Mouse (Mus musculus) heart, adult 11 months (tissue): ENCODE results near the gene Pcdh17.
A peak's percentile ranks its signal among the peaks of the same experiment; 100 is the strongest.

Experiments
- DNase-seq: peaks from one replicate; pipeline ENCODE4 v3.0.0; 2022

Pcdh17 gene

DNA sequence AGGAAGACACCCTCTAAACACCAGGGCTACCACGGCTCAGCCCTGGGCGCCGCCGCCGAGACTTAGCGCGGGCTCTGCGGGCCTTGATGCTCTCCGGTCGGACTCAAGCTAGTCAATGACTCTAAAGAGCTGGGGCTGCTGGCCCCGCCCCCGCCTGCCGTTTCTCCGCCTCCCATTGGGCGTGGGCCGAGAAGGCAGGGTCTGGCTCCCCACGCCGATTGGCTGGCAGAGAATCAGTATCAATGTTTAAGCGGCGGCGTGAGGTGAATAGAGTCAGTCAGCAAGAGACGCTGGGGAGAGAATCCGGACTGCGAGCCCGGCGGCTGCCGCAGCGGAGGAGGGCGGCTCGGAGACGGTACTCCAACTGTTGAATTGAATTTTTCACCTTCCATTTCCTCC lies at the start of gene Pcdh17:
Gene Pcdh17, plus strand, starts transcription at position 276 of the 399 bp plus-strand sequence.
- peak; percentile 99 for DNase-seq

DNA sequence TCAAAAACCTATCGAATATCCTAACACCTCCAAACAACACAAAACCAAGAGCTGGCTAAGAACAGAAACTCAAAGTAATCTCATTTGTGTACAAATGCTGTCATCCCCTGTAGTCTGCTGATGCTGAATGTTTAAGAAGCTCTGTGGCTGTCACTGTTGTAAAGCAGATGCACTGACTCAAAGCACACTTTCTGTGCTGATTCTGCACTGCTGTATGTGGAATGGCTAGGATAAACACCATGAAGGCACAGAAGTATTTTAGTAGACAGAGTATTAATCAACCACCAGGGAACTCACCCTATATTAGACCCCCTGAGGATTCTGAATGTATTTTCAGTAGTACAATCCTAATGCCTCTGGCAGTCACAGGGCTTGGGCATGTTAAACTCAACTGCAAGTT lies 46.2 kb upstream of the Pcdh17 start:
- no peak for DNase-seq

DNA sequence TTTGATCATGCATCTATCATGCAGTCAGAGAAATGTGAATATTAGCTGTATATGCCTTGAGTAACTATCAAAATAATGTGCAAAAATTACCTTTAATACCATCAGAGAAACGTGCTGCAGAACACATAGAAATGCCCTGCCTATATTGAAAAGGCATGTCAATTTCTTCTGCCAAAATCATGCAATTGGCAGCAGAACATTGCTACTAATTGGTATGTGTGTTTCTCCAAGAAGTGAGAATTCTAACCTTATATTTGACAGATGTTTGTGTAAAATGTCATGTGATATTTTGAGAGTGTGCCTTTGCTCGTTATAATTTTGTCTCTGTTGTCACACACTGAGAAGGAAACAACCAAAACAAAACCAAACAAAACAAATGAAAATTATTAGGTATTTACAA lies 18.6 kb upstream of the Pcdh17 start:
- no peak for DNase-seq

DNA sequence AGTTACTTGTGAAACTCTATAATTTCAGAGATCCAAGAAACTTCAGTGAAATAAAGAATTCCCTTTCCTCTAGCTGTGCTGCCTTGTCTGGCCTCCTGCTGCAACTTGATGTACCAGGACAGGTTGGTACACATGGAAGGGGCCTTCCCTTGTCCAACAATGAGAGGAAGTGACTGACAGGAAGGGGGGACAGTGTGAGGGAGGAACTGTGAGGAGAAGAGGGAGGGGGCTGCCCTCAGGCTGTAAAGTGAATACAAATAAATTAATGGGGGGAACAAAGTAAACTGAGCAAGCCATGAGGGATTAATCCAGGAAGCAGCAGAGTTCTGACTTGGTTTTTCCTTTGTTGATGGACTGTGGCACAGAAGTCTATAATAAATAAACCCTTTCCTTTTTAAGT lies 16.7 kb upstream of the Pcdh17 start:
- peak; percentile 40 for DNase-seq

DNA sequence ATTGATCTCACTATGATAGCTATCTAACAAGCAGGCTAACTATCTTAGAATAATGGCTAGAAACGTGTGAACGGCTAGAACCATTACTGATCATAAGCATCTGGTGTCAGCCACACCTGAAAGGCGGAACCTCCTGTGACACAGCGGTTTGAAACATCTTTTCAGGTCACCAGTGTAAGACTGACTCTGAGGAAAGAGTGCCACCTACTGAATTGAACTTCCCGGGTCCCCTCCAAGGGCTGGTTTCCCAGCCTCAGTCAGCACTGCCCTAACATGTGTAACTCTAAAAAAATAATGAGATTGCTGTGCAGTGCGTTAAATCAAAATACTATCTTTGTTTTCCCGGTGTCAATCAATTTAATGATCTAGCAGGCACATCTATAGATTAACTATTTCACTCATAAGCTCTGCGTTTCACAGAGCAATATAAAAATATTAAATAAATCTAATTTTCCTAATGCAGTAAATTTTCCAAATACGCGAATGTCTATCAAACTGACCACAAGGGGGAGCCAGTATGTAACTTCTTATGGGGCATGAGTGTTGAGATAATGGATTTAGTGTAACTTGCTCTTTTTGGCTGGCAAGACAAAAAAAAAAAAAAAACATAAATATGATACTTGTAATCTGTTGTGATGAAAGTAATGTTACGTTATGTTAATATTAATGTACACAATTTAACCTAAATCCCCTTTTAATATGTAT lies 5.1 kb upstream of the Pcdh17 start:
- DNase-seq, result no peak

DNA sequence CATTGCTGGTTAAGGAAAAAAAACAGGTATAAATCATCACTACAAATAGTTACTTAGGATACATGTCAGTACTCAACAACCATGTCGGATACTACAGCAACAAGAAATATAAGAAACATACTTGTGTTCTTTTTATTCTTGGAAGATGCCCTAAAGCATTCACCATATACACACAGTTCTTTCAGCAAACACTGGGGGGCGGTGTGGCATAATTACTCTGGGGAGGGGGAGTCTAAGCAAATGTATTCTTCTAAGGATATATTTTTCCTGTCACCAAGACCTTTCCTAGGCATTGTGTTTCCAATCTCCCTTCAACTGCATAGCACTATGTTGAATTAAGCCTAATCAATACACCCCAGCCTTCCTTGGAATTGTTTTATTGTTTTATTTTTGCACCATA lies 2.5 kb upstream of the Pcdh17 start:
- DNase-seq, result no peak

DNA sequence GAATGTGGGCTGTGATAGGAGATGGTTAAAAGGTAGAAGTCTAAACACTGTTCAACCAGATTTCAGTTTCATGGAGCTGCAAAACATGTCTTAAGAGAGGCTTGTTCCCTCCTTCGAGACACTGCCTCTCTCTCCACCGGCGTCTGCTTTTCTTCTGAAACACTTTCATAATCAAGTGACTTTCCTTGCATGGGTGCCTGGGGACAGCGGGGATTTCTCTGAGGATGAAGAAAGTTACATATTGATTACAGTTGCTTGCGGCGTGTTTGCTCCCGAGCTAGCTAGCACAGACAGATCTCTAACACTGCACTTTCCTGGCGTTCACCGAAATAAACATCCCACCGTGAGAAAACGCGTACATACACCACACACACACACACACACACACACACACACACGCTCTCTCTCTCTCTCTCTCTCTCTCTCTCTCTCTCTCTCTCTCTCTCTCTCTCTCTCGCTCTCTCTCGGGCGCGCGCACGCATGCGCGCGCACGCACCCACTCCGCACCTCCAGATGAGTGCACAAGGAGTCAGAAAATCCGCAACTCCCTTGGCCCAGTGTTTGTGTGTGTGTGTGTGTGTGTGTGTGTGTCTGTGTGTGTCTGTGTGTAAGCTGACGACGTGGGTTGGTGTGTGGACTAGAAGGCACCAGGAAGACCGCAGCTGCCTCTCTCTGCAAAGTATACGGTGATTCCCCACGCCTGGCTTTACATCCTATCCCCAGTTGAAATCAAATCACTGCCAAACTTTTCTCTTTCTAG lies 655 bp upstream of the Pcdh17 start:
- DNase-seq, result peak; percentile 76

DNA sequence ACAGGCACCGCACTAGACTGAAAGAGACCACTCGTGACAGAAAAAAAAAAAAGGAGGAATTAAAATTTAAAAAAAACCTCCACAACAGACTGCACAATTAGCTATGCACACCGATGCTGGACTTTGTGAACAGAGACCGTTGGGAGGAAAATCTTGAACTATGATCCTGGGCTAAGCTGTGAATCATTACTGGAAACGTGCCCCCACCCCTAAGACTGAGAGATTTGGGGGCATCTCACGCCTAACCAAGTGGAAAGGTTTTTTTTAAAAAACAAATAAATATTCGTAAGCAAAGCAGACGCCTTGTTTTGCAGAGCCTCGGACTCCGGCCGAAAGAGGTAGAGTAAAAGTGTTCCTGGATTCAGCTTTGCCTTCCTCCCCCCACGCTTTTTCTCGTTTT lies 398 bp downstream of the Pcdh17 start:
- DNase-seq, result no peak

DNA sequence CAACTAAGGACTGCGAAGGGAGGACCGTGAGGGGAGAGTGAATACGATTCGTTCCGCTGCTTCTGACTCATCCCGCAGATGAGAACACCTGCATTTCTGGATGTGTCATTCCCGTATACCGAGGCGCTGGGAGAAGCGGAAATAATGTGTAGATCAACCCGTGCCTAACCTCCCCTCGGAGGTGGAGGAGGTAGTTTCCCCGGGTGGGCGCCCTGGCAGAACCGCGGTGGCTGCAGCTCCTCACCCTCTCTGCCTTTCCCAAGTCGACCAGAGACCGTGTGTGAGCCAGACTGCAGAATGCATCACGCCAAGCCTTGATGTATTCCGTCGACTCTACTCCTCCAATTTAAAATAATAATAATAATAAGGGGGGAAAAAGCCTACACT lies 906 bp downstream of the Pcdh17 start:
- peak; percentile 87 for DNase-seq

DNA sequence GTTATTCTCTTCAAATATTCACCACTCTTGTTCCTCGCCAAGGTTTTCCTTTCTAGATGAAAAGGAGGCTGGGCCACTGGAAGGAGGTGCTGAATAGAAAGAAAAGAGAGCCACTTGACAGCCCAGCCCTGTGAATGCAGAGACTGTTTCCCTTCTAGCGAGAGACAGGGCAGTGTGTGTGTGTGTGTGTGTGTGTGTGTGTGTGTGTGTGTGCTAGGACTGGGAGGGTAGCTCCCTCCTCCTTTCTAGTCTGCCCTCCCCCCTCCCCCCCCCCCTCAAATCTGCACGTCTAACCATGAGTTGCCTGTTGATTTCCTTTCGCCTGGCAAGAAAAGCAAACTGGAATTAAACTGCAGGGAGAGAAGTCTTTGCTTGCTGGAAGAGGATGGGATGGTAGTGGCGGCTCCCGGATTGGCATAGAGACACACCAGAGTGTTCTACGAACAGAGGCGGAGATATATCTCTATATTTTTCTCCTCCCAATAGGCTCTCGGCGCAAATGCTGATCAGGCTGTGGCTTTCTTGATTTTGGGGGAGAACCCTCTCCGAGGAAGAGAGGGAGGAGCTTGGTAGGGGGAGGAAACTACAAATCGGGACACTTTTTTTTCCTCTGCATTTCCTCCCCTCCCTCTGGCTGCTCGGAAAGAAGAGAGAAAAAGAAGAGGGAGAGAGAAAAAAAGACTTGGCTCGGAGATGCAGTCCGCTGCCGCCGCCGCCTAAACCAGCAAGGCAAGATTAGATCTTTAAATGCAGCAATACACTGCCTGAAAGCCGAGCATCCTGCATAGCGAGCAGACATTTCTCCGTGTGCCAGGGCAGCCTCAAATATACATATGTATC lies 1.5 kb downstream of the Pcdh17 start:
- peak; percentile 90 for DNase-seq

DNA sequence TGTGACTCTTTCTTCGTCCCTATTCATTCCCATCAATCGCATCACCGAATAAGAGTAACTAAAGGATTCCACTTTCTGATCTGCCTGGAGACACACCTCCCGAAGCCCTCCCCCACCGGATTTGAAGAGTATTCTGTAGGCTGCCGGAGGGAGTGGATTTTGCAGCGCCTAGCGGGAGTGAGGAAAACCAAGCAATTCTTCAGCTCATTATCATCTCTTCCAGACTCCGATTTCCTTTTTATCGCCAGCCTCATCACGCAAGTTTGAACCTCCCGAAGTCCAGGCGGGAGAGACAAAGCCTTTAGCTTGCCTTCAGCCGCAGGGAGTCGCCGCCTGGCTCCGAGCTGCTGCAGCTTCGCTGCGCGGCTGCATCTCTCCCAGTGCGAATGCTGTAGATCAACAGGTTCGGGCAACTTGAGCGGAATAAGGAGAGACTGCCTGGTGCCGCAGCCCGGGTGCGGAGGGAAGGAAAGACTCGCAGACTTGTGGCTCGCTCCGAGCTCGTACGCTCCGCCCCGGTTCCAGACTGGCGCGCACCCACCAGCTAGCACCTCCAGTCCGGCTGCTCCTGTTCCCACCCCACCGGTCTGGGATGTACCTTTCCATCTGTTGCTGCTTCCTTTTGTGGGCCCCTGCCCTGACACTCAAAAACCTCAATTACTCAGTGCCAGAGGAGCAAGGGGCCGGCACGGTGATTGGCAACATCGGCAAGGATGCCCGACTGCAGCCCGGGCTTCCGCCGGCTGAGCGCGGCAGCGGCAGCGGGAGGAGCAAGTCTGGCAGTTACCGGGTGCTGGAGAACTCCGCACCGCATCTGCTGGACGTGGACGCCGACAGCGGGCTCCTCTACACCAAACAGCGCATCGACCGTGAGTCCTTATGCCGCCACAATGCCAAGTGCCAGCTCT lies 2.4 kb downstream of the Pcdh17 start:
- peak; percentile 90 for DNase-seq

DNA sequence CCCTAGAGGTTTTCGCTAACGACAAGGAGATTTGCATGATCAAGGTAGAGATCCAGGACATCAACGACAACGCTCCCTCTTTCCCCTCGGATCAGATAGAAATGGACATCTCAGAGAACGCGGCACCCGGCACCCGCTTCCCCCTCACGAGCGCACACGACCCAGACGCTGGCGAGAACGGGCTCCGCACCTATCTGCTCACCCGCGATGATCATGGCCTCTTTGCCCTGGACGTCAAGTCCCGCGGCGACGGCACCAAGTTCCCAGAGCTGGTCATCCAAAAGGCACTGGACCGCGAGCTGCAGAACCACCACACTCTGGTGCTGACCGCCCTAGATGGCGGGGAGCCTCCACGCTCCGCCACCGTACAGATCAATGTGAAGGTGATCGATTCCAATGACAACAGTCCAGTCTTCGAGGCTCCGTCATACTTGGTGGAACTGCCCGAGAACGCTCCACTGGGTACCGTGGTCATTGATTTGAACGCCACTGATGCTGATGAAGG lies 3.1 kb downstream of the Pcdh17 start:
- peak; percentile 90 for DNase-seq

DNA sequence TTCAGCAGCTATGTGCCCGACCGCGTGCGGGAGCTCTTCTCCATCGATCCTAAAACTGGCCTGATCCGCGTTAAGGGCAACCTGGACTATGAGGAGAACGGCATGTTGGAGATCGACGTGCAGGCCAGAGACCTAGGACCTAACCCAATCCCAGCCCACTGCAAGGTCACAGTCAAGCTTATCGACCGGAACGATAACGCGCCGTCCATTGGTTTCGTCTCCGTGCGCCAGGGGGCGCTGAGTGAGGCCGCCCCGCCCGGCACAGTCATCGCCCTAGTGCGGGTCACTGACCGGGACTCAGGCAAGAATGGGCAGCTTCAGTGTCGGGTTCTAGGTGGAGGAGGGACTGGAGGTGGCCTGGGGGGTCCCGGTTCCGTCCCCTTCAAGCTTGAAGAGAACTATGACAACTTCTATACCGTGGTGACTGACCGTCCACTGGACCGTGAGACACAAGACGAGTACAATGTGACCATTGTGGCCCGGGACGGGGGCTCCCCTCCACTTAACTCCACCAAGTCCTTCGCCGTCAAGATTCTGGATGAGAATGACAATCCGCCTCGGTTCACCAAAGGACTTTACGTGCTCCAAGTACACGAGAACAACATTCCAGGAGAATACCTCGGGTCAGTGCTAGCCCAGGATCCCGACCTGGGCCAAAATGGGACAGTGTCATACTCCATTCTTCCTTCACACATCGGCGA lies 3.7 kb downstream of the Pcdh17 start:
- peak; percentile 97 for DNase-seq

DNA sequence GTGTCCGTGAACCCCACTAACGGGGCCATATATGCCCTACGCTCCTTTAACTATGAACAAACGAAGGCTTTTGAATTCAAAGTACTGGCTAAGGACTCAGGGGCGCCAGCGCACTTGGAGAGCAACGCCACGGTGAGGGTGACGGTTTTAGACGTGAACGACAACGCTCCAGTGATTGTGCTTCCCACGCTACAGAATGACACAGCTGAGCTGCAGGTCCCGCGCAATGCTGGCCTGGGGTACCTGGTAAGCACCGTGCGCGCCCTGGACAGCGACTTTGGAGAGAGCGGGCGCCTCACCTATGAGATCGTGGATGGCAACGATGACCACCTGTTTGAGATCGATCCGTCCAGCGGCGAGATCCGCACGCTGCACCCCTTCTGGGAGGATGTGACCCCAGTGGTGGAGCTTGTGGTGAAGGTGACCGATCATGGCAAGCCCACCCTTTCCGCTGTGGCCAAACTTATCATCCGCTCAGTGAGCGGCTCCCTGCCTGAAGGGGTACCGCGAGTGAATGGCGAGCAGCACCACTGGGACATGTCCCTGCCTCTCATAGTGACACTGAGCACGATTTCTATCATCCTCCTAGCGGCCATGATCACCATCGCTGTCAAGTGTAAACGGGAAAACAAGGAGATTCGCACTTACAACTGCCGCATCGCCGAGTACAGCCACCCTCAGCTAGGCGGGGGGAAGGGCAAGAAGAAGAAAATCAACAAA lies 4.5 kb downstream of the Pcdh17 start:
- peak; percentile 93 for DNase-seq

DNA sequence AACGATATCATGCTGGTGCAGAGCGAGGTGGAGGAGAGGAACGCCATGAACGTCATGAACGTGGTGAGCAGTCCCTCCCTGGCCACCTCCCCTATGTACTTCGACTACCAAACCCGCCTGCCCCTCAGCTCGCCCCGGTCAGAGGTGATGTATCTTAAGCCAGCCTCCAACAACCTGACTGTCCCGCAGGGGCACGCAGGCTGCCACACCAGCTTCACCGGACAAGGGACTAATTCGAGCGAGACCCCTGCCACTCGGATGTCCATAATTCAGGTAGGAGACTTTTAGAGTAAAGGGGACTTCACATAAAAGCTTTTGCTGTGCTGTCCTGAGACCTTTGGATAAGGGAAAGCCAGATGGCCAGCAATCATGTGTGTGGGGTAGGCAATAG lies 5.0 kb downstream of the Pcdh17 start:
- no peak for DNase-seq

DNA sequence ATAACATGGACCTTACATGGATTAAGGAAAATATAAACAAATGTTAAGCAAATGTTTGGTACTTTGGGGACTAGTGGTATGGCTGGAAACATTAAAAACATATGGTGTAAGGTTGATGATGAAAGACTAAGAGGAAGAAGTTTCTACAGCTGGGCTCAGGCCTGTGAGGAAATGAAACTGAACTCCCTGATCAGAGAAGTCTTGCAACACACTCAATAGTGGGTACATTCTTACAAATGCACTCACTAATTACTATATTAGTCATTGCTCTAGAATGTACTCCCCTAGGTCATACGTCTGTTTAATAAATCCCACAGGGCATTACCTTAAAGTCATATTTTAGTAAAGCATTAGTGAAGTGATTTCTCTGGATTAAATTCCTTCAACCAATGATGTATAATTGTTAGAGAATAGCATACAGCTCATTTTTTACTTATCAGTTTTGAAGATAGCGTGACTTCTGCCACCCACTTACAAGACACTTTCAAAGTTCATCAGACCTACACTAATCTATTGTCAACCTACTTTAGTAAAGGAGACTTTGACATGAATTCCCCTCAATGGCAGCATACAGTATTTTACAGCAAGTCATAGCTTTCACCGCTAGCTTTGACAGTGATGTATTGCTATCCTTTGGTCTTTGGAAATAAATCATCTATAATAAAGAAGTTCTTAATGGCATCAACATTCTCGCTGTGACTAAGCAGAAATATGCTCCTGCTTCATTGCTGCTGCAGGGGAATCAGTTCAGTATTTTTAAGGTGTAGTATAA lies 10.9 kb downstream of the Pcdh17 start:
- DNase-seq, result no peak

DNA sequence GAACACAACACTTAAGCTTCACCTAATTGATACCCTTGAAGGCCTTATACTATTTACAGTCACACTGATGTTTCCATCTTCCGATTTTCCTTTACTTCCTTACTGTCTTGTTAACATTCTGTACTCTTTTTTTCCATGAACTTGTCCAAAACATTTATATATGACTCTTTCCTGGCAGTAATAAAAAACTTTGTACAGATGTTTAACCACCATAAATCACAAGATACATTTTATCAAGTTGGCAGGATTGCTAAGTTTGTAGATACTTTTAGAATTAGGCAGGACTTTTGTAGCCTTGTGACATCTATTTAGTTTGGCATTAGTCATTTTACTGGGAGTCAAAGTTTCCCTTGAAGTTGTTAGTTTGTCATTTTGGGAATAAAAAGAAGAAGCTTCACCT lies 32.1 kb downstream of the Pcdh17 start:
- no peak for DNase-seq

DNA sequence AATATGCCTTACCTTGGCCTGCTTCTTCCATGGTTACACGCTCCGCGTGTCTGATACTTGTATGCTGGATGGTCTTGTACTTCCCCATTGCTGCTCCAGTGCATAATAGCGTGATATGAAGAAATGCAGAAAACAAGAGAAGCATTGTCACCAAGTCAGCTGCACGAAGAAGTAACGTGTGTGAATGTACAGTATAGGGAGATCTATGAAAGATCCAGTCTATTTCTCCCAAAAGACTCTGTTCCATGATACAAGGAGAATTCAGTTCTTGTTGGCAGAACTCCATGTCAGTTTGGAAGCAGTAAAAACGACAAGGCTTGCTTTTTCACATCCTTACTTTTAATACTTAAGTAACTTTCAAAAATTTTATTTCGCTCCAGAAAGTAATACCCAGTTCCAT lies 33.0 kb downstream of the Pcdh17 start:
- DNase-seq, result no peak

DNA sequence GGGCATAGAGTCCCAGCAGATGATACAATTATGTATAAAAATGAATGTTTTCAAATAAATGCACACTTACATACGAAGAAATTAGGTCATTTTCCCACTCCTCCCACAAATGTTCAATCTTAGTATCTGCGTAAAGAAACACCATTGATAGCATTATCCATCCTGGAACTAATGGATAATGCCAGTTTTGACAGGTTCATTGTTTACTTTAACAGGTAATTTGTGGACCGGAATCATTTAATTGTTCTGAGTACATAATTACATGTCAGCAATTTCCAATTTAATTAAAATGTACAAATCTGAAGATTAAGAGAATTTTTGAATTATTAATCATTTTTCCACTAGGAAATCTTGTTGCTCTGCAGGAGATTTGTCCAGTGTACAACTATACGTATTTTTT lies 33.5 kb downstream of the Pcdh17 start:
- no peak for DNase-seq

DNA sequence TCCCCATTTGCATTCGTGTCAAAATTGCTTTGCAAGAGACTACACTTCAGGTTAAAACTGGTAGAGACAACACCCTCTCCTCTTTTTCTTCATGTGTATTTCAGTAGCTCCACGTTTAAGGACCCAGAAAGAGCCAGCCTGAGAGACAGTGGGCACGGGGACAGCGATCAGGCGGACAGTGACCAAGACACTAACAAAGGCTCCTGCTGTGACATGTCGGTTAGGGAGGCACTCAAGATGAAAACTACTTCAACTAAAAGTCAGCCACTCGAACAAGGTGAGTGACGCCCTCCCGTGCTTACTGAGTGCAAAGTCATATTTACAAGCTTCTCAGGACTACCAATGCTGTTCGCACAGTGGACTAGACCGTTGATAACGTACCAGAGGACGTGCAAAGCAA lies 34.0 kb downstream of the Pcdh17 start:
- no peak for DNase-seq
